8 mouse cellular contexts compared by ENCODE assay signal in the genomic region with DNA sequence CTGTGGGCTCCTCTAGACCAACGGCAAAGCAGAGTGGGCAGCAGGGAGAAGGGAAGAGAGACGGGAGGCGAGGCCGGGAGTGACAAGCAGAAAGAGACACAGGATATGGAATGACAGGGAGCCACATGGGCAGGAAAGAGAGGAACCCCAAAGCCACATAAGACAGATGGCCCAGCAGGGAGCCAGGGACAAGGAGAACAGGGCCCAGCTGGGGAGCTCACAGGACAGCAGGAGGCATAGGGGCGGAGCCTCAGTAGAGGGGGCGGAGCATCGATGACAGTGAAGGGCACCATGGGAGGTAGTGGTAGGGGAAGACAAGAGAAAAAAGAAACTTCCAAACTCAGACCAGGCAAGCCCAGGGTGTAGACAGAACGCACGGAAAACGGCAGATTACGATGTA. TPM values are rescaled to one million over a fixed set of nuclear protein-coding genes. Genes with fewer than 3 reads are reported as not detected.
DNase-seq lines count a peak whose midpoint lies in the region; ATAC-seq and TF ChIP-seq lines count a peak whose summit lies in the region.

No protein-coding gene starts in this region.

- TF ChIP-seq CTCF in hindbrain, postnatal 0 days (IDR thresholded peaks at IDR 0.05; ENCODE audit: low read depth): no peak
- TF ChIP-seq CTCF in liver, adult 2 months (IDR thresholded peaks at IDR 0.05; ENCODE audit: low read depth, low read length): no peak

- no peaks in the 10 kb centered on the region for H3K36me3 ChIP-seq in hindbrain, embryonic 12.5 days
- H3K36me3 ChIP-seq in hindbrain, postnatal 0 days (ENCODE audit: insufficient read depth, low read length): no peaks in the 10 kb centered on the region
- H3K36me3 ChIP-seq in forebrain, embryonic 12.5 days (replicated peaks): no peaks in the 10 kb centered on the region
- H3K36me3 ChIP-seq in liver, adult 2 months (ENCODE audit: control insufficient read depth, insufficient read depth, low read length): no peaks in the 10 kb centered on the region

- no peaks in the 10 kb centered on the region for H3K9me3 ChIP-seq in hindbrain, embryonic 12.5 days (replicated peaks)
- H3K9me3 ChIP-seq in hindbrain, postnatal 0 days (ENCODE audit: low read length): no peaks in the 10 kb centered on the region
- no peaks in the 10 kb centered on the region for H3K9me3 ChIP-seq in forebrain, embryonic 12.5 days

- H3K4me1 ChIP-seq in hindbrain, embryonic 12.5 days: peaks cover 45% of the 10 kb centered on the region
- H3K4me1 ChIP-seq in hindbrain, postnatal 0 days (ENCODE audit: insufficient read depth, low read length): peaks cover 6% of the 10 kb centered on the region
- H3K4me1 ChIP-seq in forebrain, embryonic 12.5 days: peaks cover 33% of the 10 kb centered on the region
- peaks cover 4% of the 10 kb centered on the region for H3K4me1 ChIP-seq in liver, adult 2 months (ENCODE audit: control insufficient read depth, insufficient read depth, low read length)

- H3K4me2 ChIP-seq in hindbrain, embryonic 12.5 days (replicated peaks): 0 out of 2 replicates have a peak overlapping the region, but pooled peaks have one; percentile 2
- no peak overlapping the region for H3K4me2 ChIP-seq in hindbrain, postnatal 0 days (ENCODE audit: low read depth, low read length)
- H3K4me2 ChIP-seq in forebrain, embryonic 12.5 days: no peak overlapping the region

- H3K79me2 ChIP-seq in liver, adult 2 months (ENCODE audit: control insufficient read depth, insufficient read depth, low read length): peaks cover 26% of the 10 kb centered on the region; the same call in 1 of the 2 replicates

- H3K27me3 ChIP-seq in hindbrain, embryonic 12.5 days: peaks cover 5% of the 10 kb centered on the region; the same call in 1 of the 2 replicates
- no peaks in the 10 kb centered on the region for H3K27me3 ChIP-seq in hindbrain, postnatal 0 days (ENCODE audit: insufficient read depth, low read length)
- H3K27me3 ChIP-seq in forebrain, embryonic 12.5 days: 0 out of 2 replicates have a peak, but pooled peaks cover 3% of the 10 kb centered on the region
- no peaks in the 10 kb centered on the region for H3K27me3 ChIP-seq in liver, adult 2 months (ENCODE audit: control insufficient read depth, insufficient read depth, low read length)

- 44% methylated on average over 11 of the region's 11 CpGs for WGBS in hindbrain, embryonic 12.5 days
- 43% methylated on average over 11 of the region's 11 CpGs for WGBS in hindbrain, postnatal 0 days
- WGBS in forebrain, embryonic 12.5 days: 46% methylated on average over 11 of the region's 11 CpGs
- 60% methylated on average over 11 of the region's 11 CpGs for WGBS in liver, adult 2 months

- DNase-seq in hindbrain, postnatal 0 days (ENCODE audit: low spot score): no peak
- peak; percentile 52 to 65 for DNase-seq in adrenal gland, postnatal 36 days
- peak; percentile 17 for DNase-seq in liver, adult 2 months (ENCODE audit: extremely low read depth, low read depth, low spot score)
- no peak for DNase-seq in frontal cortex, postnatal 10 days (ENCODE audit: low spot score in 2 of 2)
- DNase-seq in natural killer cell, adult 2 months (ENCODE audit: low spot score in 2 of 2): no peak
- no peak for DNase-seq in frontal cortex, adult 2 months (ENCODE audit: extremely low spot score in 1 of 2, low spot score in 1 of 2)

- peak overlapping the region; percentile 64 for H3K27ac ChIP-seq in hindbrain, embryonic 12.5 days
- H3K27ac ChIP-seq in hindbrain, postnatal 0 days: no peak overlapping the region; the same call in 1 of the 2 replicates
- H3K27ac ChIP-seq in forebrain, embryonic 12.5 days: peak overlapping the region; percentile 70
- peak overlapping the region; percentile 18 for H3K27ac ChIP-seq in liver, adult 2 months (replicated peaks; ENCODE audit: insufficient read depth, low read depth, low read length)

- no peak overlapping the region for H3K9ac ChIP-seq in hindbrain, embryonic 12.5 days
- H3K9ac ChIP-seq in hindbrain, postnatal 0 days (replicated peaks; ENCODE audit: low read length): no peak overlapping the region
- H3K9ac ChIP-seq in forebrain, embryonic 12.5 days: no peak overlapping the region
- peak overlapping the region; percentile 15 for H3K9ac ChIP-seq in liver, adult 2 months (ENCODE audit: low read depth, low read length)

- no peak for ATAC-seq in hindbrain, embryonic 12.5 days (ENCODE audit: low FRiP score)
- no peak for ATAC-seq in hindbrain, postnatal 0 days
- no peak for ATAC-seq in forebrain, embryonic 12.5 days (ENCODE audit: low FRiP score)

- H3K4me3 ChIP-seq in hindbrain, embryonic 12.5 days: no peak overlapping the region
- H3K4me3 ChIP-seq in hindbrain, postnatal 0 days (ENCODE audit: low read length): no peak overlapping the region
- no peak overlapping the region for H3K4me3 ChIP-seq in forebrain, embryonic 12.5 days (replicated peaks)
- no peak overlapping the region for H3K4me3 ChIP-seq in liver, adult 2 months (ENCODE audit: insufficient read depth, low read depth, low read length)

- TF ChIP-seq POLR2A in liver, adult 2 months (IDR thresholded peaks at IDR 0.05; ENCODE audit: extremely low read depth, insufficient read depth, low read length): no peak

RNA-seq across cellular contexts. Expression of a gene that starts 55.6 kb away (rescaled TPM):
- polyA plus RNA-seq in hindbrain, embryonic 12.5 days (2016; fragmentation: Nextera tagmentation; extraction: Ambion mirVana): 3.6 and 4.5 TPM in 2 replicates
- 9.2 and 10.6 TPM in 2 replicates for total RNA-seq in hindbrain, postnatal 0 days (2014; rRNA removed)
- 2.5 and 3.1 TPM in 2 replicates for polyA plus RNA-seq in hindbrain, postnatal 0 days (2015; fragmentation: Nextera tagmentation; extraction: Ambion mirVana)
- total RNA-seq in adrenal gland, postnatal 36 days (2021): 10 to 100 TPM; 13.2 to 18.5 TPM
- polyA plus RNA-seq in forebrain, embryonic 12.5 days (2016; fragmentation: Nextera tagmentation; extraction: Ambion mirVana): 4.5 and 6.1 TPM in 2 replicates
- 8.0 and 15.4 TPM in 2 replicates for total RNA-seq in liver, adult 2 months (2014; rRNA removed)
- 29.2 and 35.8 TPM in 2 replicates for polyA plus RNA-seq in liver, adult 2 months (2012; rRNA removed)
- 17.8 and 18.7 TPM in 2 replicates for polyA plus RNA-seq in frontal cortex, adult 2 months (2012; rRNA removed)

Comparison
In these comparisons a context has a peak if more than half of its experiments do, and no peak if none do; other contexts are left out.
1. DNase-seq: peak in adrenal gland, postnatal 36 days (2 of 2) and liver, adult 2 months (single experiment); none in hindbrain, postnatal 0 days (single experiment), frontal cortex, postnatal 10 days (0 of 2), natural killer cell, adult 2 months (0 of 2) and frontal cortex, adult 2 months (0 of 2).